8 mouse cellular contexts compared by ENCODE assay signal in the genomic region with DNA sequence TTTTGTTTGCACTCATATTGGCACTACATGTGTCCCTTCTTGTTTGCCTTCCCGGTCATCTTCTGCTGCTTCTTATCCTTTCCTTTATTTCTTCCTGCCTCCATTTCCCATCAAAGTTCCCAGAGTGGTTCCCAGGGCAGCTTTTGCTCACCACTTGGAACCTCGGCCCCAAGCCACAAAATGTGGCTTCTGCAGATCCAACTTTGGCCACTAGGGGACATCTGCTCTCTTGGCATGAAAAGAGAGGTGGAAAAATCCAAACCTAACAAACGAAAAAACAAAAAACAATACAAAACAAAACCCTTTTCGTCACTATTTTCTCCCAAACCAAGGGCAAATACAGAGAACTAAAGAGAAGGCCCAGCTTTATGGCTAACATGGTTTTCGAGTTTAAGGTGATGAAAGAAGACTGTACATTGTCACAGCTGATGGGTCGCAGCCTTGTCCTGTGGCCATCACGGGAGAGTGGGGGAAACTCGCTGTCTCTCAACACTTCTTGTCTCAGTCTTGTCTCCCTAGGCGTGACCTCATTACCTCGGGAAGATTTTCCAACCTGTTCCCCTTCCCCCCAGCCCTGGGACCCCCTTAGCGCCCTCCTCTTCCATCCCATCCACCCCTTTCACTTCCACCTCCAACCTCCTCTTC. TPM values are rescaled to one million over a fixed set of nuclear protein-coding genes. Genes with fewer than 3 reads are reported as not detected.
DNase-seq lines count a peak whose midpoint lies in the region; ATAC-seq and TF ChIP-seq lines count a peak whose summit lies in the region.

No protein-coding gene starts in this region.

- H3K4me1 ChIP-seq in intestine, postnatal 0 days (replicated peaks; ENCODE audit: control insufficient read depth, insufficient read depth, low read length): no peaks in the 10 kb centered on the region
- no peaks in the 10 kb centered on the region for H3K4me1 ChIP-seq in intestine, embryonic 15.5 days (replicated peaks)
- H3K4me1 ChIP-seq in G1E (ENCODE audit: insufficient read depth, low read depth, low read length): peaks cover 8% of the 10 kb centered on the region
- no peaks in the 10 kb centered on the region for H3K4me1 ChIP-seq in hindbrain, postnatal 0 days (ENCODE audit: insufficient read depth, low read length)
- no peaks in the 10 kb centered on the region for H3K4me1 ChIP-seq in small intestine, adult 2 months (ENCODE audit: control insufficient read depth, insufficient read depth, insufficient read length, low read length)

- H3K36me3 ChIP-seq in intestine, postnatal 0 days (ENCODE audit: control insufficient read depth, insufficient read depth): no peaks in the 10 kb centered on the region
- no peaks in the 10 kb centered on the region for H3K36me3 ChIP-seq in intestine, embryonic 15.5 days
- H3K36me3 ChIP-seq in G1E (replicated peaks): no peaks in the 10 kb centered on the region
- H3K36me3 ChIP-seq in hindbrain, postnatal 0 days (ENCODE audit: insufficient read depth, low read length): no peaks in the 10 kb centered on the region
- no peaks in the 10 kb centered on the region for H3K36me3 ChIP-seq in small intestine, adult 2 months (ENCODE audit: control insufficient read depth, insufficient read depth, low read length)

- H3K27me3 ChIP-seq in intestine, postnatal 0 days (replicated peaks; ENCODE audit: control insufficient read depth, insufficient read depth, low read length): no peaks in the 10 kb centered on the region
- no peaks in the 10 kb centered on the region for H3K27me3 ChIP-seq in intestine, embryonic 15.5 days (replicated peaks)
- peaks cover 6% of the 10 kb centered on the region for H3K27me3 ChIP-seq in G1E (ENCODE audit: insufficient read depth, low read length)
- H3K27me3 ChIP-seq in hindbrain, postnatal 0 days (ENCODE audit: insufficient read depth, low read length): no peaks in the 10 kb centered on the region
- no peaks in the 10 kb centered on the region for H3K27me3 ChIP-seq in small intestine, adult 2 months (ENCODE audit: control insufficient read depth, insufficient read depth, low read length)

- ATAC-seq in intestine, postnatal 0 days: no peak
- no peak for ATAC-seq in intestine, embryonic 15.5 days
- ATAC-seq in G1E (ENCODE audit: extremely low read depth, insufficient number of reproducible peaks, low FRiP score, poor library complexity, severe bottlenecking): no peak
- ATAC-seq in hindbrain, postnatal 0 days: no peak

- no peak for TF ChIP-seq POLR2A in small intestine, adult 2 months (IDR thresholded peaks at IDR 0.05; ENCODE audit: low read depth, low read length)

- no peaks in the 10 kb centered on the region for H3K9me3 ChIP-seq in intestine, postnatal 0 days (ENCODE audit: control insufficient read depth)
- H3K9me3 ChIP-seq in intestine, embryonic 15.5 days: no peaks in the 10 kb centered on the region
- no peaks in the 10 kb centered on the region for H3K9me3 ChIP-seq in G1E (replicated peaks)
- no peaks in the 10 kb centered on the region for H3K9me3 ChIP-seq in hindbrain, postnatal 0 days (ENCODE audit: low read length)

- peak; percentile 81 for TF ChIP-seq CTCF in intestine, postnatal 0 days (IDR thresholded peaks at IDR 0.05; ENCODE audit: low read depth)
- peak; percentile 82 for TF ChIP-seq CTCF in G1E (IDR thresholded peaks at IDR 0.05; ENCODE audit: low read depth, low read length)
- peak; percentile 78 for TF ChIP-seq CTCF in hindbrain, postnatal 0 days (IDR thresholded peaks at IDR 0.05; ENCODE audit: low read depth)
- peak; percentile 71; the same call in 1 of the 2 replicates for TF ChIP-seq CTCF in small intestine, adult 2 months (IDR thresholded peaks at IDR 0.05; ENCODE audit: extremely low read depth, insufficient read length, insufficient replicate concordance, low read depth, low read length)

- no peak overlapping the region for H3K9ac ChIP-seq in intestine, postnatal 0 days (ENCODE audit: low read depth, low read length)
- no peak overlapping the region for H3K9ac ChIP-seq in intestine, embryonic 15.5 days
- H3K9ac ChIP-seq in hindbrain, postnatal 0 days (replicated peaks; ENCODE audit: low read length): no peak overlapping the region

- H3K4me2 ChIP-seq in intestine, postnatal 0 days (replicated peaks; ENCODE audit: low read depth): no peak overlapping the region
- no peak overlapping the region for H3K4me2 ChIP-seq in intestine, embryonic 15.5 days (replicated peaks)
- 0 out of 2 replicates have a peak overlapping the region, but pooled peaks have one; percentile 5 for H3K4me2 ChIP-seq in hindbrain, postnatal 0 days (ENCODE audit: low read depth, low read length)

- H3K27ac ChIP-seq in intestine, postnatal 0 days (ENCODE audit: low read depth, low read length): no peak overlapping the region
- H3K27ac ChIP-seq in intestine, embryonic 15.5 days: no peak overlapping the region
- H3K27ac ChIP-seq in hindbrain, postnatal 0 days: no peak overlapping the region
- H3K27ac ChIP-seq in small intestine, adult 2 months (ENCODE audit: insufficient read depth, low read depth, low read length): no peak overlapping the region

- DNase-seq in G1E (ENCODE audit: low spot score): no peak
- peak; percentile 14 for DNase-seq in cerebellum, adult 9-11 months
- peak; percentile 8 to 25 for DNase-seq in frontal cortex, postnatal 25 days (ENCODE audit: low spot score in 2 of 2)
- DNase-seq in hindbrain, postnatal 0 days (ENCODE audit: low spot score): peak; percentile 63
- peak; percentile 31 to 44 for DNase-seq in lung, adult 18-20 months

- H3K4me3 ChIP-seq in intestine, postnatal 0 days (ENCODE audit: low read depth, low read length): no peak overlapping the region
- no peak overlapping the region for H3K4me3 ChIP-seq in intestine, embryonic 15.5 days (replicated peaks)
- H3K4me3 ChIP-seq in G1E (ENCODE audit: low read depth, low read length): no peak overlapping the region
- H3K4me3 ChIP-seq in hindbrain, postnatal 0 days (ENCODE audit: low read length): no peak overlapping the region
- H3K4me3 ChIP-seq in small intestine, adult 2 months (ENCODE audit: low read depth, low read length): no peak overlapping the region

- WGBS in intestine, postnatal 0 days: 46% methylated on average over 11 of the region's 11 CpGs
- 46% methylated on average over 11 of the region's 11 CpGs for WGBS in intestine, embryonic 15.5 days
- WGBS in hindbrain, postnatal 0 days: 52% methylated on average over 11 of the region's 11 CpGs
- WGBS in small intestine, adult 2 months: 49% methylated on average over 11 of the region's 11 CpGs

RNA-seq across cellular contexts. Expression of a gene that starts 15.4 kb away (rescaled TPM):
- 59.7 and 61.9 TPM in 2 replicates for polyA plus RNA-seq in intestine, postnatal 0 days (2015; fragmentation: Nextera tagmentation; extraction: Ambion mirVana)
- 77.9 and 85.6 TPM in 2 replicates for polyA plus RNA-seq in intestine, embryonic 15.5 days (2015; fragmentation: Nextera tagmentation; extraction: Ambion mirVana)
- total RNA-seq in G1E (2014; fragmentation: Nextera tagmentation) (75.8 and 90.2 TPM in 2 replicates), G1E (2017) (37.5 and 66.8 TPM in 2 replicates)
- polyA plus RNA-seq in G1E (2012): 11.0 and 12.4 TPM in 2 replicates
- total RNA-seq in hindbrain, postnatal 0 days (2014; rRNA removed): 37.1 and 37.9 TPM in 2 replicates
- 124 and 129 TPM in 2 replicates for polyA plus RNA-seq in hindbrain, postnatal 0 days (2015; fragmentation: Nextera tagmentation; extraction: Ambion mirVana)
- 11.3 and 19.2 TPM in 2 replicates for polyA plus RNA-seq in small intestine, adult 2 months (2012; rRNA removed)

RNA-seq across cellular contexts. Expression of a gene that starts 43.4 kb away (rescaled TPM):
- 0.35 and 0.63 TPM in 2 replicates for polyA plus RNA-seq in intestine, postnatal 0 days (2015; fragmentation: Nextera tagmentation; extraction: Ambion mirVana)
- 0.92 TPM in 2 replicates for polyA plus RNA-seq in intestine, embryonic 15.5 days (2015; fragmentation: Nextera tagmentation; extraction: Ambion mirVana)
- not detected in 2 replicates for total RNA-seq in G1E (2014; fragmentation: Nextera tagmentation)
- total RNA-seq in G1E (2017): 0.06 and 0.11 TPM in 2 replicates
- polyA plus RNA-seq in G1E (2012): not detected in 2 replicates
- 49.7 and 52.0 TPM in 2 replicates for total RNA-seq in hindbrain, postnatal 0 days (2014; rRNA removed)
- 2.1 and 2.4 TPM in 2 replicates for polyA plus RNA-seq in hindbrain, postnatal 0 days (2015; fragmentation: Nextera tagmentation; extraction: Ambion mirVana)
- polyA plus RNA-seq in small intestine, adult 2 months (2012; rRNA removed): 1.7 and 2.4 TPM in 2 replicates

RNA-seq across cellular contexts. Expression of a gene that starts 57.9 kb away (rescaled TPM):
- polyA plus RNA-seq in intestine, postnatal 0 days (2015; fragmentation: Nextera tagmentation; extraction: Ambion mirVana): 24.3 and 26.1 TPM in 2 replicates
- 25.9 and 27.1 TPM in 2 replicates for polyA plus RNA-seq in intestine, embryonic 15.5 days (2015; fragmentation: Nextera tagmentation; extraction: Ambion mirVana)
- total RNA-seq in G1E (2014; fragmentation: Nextera tagmentation) (41.2 and 41.9 TPM in 2 replicates), G1E (2017) (36.9 and 41.6 TPM in 2 replicates)
- 3.9 and 4.0 TPM in 2 replicates for polyA plus RNA-seq in G1E (2012)
- total RNA-seq in hindbrain, postnatal 0 days (2014; rRNA removed): 11.0 and 17.0 TPM in 2 replicates
- 5.6 and 6.5 TPM in 2 replicates for polyA plus RNA-seq in hindbrain, postnatal 0 days (2015; fragmentation: Nextera tagmentation; extraction: Ambion mirVana)
- 44.6 and 85.4 TPM in 2 replicates for polyA plus RNA-seq in small intestine, adult 2 months (2012; rRNA removed)
